Mouse (Mus musculus): ENCODE measurements around the gene Lpcat1. TPM values are rescaled to one million over a fixed set of nuclear protein-coding genes. Genes with fewer than 3 reads are reported as not detected.

Lpcat1 gene
- total RNA-seq, 2 experiments from 2014 or later: 11.7 to 14.0 TPM

DNA sequence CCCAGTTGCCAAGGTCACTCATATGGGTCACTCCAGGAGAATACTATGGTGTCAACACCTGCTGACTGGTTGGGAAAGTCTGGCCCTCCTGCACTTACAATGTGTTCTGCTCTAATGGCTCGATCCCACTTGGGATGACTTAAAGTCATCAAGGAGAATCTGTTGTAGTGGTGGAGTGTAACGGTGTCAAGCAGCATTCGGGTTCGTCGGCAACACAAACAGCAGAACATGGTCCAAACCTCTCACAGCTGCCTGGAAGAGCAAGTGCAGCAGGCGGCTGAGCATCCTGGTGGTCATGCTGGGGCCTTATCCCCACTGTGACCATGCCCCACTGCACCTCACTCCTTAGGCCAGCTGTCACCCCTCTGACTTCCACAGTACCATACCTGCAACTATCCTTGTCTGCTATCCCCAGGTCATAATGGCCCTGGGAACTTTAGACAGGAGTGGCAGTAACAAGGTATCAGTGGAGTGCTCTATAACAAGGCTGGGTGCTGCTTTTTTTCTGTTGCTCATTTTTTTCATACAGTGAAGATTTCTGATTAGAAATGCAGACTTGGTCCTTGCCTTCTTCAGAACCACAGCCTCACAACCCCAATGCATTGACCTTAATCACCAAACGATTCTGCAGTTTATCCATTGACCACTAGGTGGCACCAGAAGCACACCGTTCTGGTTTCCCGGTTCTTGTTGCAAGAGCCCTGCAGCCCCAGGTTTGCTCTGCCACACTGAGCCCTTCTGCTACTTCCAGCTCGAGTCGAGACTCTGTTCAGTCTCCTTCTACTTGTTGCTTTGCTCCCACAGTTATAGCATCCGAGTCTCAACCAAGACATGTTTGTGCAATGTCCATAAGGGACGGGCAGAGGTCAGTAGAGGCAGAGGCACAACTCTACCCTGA, 46.0 kb downstream of the Lpcat1 start:
- DNase-seq (ENCODE audit: low spot score in 2 of 2): peak; percentile 69 to 76

DNA sequence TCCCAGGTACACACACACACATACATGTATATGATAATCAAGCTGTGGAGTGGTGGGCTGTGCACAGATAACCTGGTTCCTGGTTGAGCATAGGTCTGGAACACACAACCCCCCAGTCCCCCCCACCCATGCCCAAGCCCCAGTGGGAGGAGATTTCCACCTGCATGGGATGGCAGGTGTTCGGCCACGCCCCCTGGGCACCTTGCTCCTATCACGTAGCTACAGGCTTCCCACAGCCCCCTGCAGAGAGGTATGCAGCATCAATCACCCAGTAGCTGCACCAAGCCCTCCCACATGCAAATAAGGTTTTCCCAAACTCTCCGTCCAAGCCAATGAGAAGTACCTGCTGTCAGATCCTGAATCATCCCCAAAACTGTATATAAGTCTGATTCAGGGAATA, 49.9 kb downstream of the Lpcat1 start:
- no peak for DNase-seq (ENCODE audit: low spot score in 2 of 2)

DNA sequence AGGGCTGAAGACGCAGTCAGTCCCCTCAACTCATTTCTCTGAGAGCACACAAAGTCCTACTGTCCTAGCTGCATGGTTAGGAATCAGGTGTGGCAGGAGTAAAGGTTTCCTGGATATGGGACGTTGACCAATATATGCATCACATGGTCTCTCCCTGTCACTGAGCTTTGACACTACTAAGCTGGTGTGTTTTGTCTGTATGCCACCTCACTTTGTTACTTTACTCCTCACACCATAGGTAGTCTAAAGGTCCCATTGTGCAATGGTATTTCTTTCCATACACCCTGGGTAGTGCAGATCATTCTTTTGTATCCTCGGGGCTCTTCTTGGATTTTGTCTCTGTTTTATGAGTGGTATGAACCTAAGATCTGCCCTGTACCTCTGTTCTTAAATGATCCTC, 66.7 kb downstream of the Lpcat1 start:
- DNase-seq (ENCODE audit: low spot score in 2 of 2): no peak

DNA sequence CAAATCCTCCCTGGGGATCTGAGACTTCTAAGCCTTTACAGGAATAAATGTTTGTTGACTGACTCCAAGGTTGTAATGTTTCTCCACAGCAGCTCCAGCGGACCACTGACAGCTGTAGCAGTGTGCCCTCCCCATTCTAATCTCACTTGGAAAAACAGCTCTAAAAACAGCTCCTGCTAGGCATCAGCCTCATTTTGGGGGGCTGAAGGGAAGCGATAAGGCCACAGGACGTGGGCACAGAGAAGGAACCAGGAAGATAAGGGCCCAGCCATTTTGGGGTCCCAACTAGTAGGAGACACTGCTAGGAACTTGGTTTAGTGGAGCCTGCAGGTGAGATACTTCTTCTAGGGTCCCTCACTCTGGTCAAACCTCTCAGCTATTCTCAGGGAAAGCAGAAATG, 68.3 kb downstream of the Lpcat1 start:
- DNase-seq (ENCODE audit: low spot score in 2 of 2): no peak

DNA sequence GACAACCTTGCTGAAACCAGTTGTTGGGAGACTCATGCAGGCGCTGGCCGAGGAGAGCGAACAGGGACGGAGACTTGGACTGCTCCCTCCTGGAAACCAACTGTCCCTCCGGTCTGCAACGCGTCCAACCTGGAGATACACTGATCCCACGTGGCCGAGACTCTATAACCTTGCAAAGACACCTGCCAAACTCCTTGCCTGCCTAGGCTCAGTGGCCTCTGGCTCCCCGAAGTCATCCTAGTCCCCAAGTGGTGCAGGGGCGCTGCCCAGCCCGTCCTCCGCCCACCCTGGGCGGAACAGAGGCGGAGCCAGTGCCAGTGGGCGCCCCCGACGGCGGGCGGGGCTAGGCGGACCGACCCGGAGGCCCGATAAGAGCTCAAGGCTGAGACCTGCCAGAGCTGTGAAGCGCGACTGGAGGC, 69.4 kb downstream of the Lpcat1 start, which contains the start of gene Slc6a3:
Gene Slc6a3 (plus strand): TSS at position 345 of the 419 bp plus-strand sequence.
- peak; percentile 62 to 76 for DNase-seq (ENCODE audit: low spot score in 2 of 2)

DNA sequence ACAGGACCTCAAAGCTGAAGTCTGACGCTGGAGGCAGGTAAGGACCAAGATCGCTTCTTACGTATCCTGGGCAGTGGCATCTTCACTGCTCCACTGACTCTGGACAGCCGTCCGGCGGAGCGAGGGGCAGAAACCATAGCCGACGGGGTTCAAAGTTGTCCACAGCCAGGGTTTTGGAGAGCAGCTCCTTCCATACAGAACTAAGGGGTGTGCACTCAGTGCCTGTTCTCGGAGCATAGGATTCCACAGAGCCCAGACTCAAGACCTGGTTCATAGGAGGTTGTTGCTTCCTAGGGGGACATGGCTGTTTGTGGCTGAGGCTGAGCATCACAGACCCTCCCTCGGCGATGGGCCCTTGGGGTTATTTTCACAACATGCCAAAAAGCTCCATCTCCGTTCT, 69.8 kb downstream of the Lpcat1 start:
- no peak for DNase-seq (ENCODE audit: low spot score in 2 of 2)

DNA sequence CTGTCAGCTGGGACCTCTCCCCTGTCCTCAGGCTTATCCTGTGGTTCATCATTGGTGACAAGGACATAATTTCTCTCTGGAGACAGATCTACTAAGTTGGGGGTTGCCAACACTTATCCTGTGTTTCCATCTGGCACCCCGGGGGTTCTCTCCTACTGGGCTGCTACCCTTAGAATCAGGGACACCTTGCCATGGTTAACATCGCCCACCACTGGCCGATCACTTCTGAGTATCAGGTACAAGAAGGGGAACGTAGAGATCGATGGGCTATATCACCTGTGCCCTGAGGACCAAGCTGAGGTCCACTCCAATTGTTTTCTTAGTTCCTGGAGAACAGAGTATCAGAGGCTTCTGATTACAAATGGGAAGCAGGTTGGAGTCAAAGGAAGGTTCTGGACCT, 97.2 kb downstream of the Lpcat1 start:
- DNase-seq (ENCODE audit: low spot score in 2 of 2): no peak

Other genes with a start within 250 kb of the Lpcat1 start
- gene Irx4, start 206.7 kb upstream of the Lpcat1 start, total RNA-seq (2021): not detected
- gene Mrpl36, start 138.7 kb upstream of the Lpcat1 start, total RNA-seq (2021): 10 to 100 TPM; 57.4 to 60.5 TPM
- 100 to 1,000 TPM; 257 to 408 TPM for gene Ndufs6, start 138.7 kb upstream of the Lpcat1 start, total RNA-seq (2021)
- under 1 TPM in 1 of 2 experiments, not detected in 1; 0.10 TPM for gene Slc6a3, start 69.5 kb downstream of the Lpcat1 start, total RNA-seq (2021)
- 100 to 1,000 TPM; 131 to 160 TPM for gene Clptm1l, start 136.8 kb downstream of the Lpcat1 start, total RNA-seq (2021)
- gene Tert, start 159.7 kb downstream of the Lpcat1 start, total RNA-seq (2021): 1 to 10 TPM; 3.7 to 5.9 TPM
- under 1 TPM in 1 of 2 experiments, not detected in 1; 0.07 TPM for gene Slc6a18, start 210.8 kb downstream of the Lpcat1 start, total RNA-seq (2021)
- under 1 TPM; 0.35 to 0.36 TPM for gene Slc6a19, start 237.7 kb downstream of the Lpcat1 start, total RNA-seq (2021)

All from adrenal gland, adult 18-20 months (tissue).